Mouse (Mus musculus): ENCODE measurements around the gene Tcirg1.

- TF ChIP-seq CTCF (IDR thresholded peaks at IDR 0.05) (no peak), EP300 (IDR thresholded peaks at IDR 0.05; ENCODE audit: insufficient read depth, low read depth, low read length) (no peak), POLR2A (IDR thresholded peaks at IDR 0.05; ENCODE audit: insufficient read depth, low read depth, low read length) (no peak)
These were observed 12.6 kb downstream of the Tcirg1 start for GRCm38 (mm10) chr19:3894294-3894693.
